Mouse (Mus musculus): ENCODE measurements at regions not wholly inside any gene's neighbourhood (a gene's known extent, or its start where the extent isn't known, plus 50 kb on each side); places are given as distances from the start of the nearest gene placed in this dataset.

GRCm38 (mm10) chr14:36819826-36820225 lies 148.8 kb downstream of the Ccser2 start:
- no peaks in the 10 kb centered on the region for H3K4me1 ChIP-seq

GRCm38 (mm10) chr14:36802418-36802817 lies 166.2 kb downstream of the Ccser2 start:
- no peak overlapping the region for H3K27ac ChIP-seq
- WGBS = 88% methylated on average over 2 of the region's 3 CpGs
- H3K9me3 ChIP-seq = no peaks in the 10 kb centered on the region
- no peaks in the 10 kb centered on the region for H3K36me3 ChIP-seq
- H3K4me3 ChIP-seq = no peak overlapping the region
- DNase-seq (ENCODE audit: low spot score) = no peak
- H3K27me3 ChIP-seq (ENCODE audit: insufficient read depth, poor library complexity, severe bottlenecking) = no peaks in the 10 kb centered on the region
- no peaks in the 10 kb centered on the region for H3K4me1 ChIP-seq

More at GRCm38 (mm10) chr14:36819826-36820225, 148.8 kb downstream of the Ccser2 start:
- Histone ChIP-seq H3K36me3 (no peaks in the 10 kb centered on the region), H3K27me3 (ENCODE audit: insufficient read depth, poor library complexity, severe bottlenecking) (no peaks in the 10 kb centered on the region), H3K27ac (no peak overlapping the region), H3K4me3 (no peak overlapping the region), H3K9me3 (no peaks in the 10 kb centered on the region)
- WGBS = 85% methylated on average over 1 of the region's 1 CpGs
- DNase-seq (ENCODE audit: low spot score) = no peak

DNA sequence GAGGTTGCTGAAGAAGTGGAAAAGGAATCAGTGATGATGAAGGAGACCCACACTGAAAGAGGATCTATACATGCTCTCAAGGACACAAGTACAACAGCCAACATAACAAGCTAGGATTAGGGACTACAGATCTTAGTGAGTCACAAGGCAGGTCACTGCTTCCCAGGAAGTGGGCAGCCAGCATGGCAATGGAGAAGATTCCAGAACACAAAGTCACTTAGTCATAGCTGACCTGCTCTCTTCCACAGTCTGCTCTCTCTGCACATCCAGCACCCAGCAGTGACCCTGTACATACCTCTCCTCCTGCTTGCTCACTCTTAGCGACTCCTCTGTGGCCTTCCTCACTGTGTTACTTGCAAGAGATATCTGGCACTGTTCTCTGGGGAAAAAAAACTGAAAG lies 168.8 kb downstream of the Ccser2 start:
- no peak for DNase-seq (ENCODE audit: low spot score)
- no peak overlapping the region for H3K27ac ChIP-seq
- no peaks in the 10 kb centered on the region for H3K27me3 ChIP-seq (ENCODE audit: insufficient read depth, poor library complexity, severe bottlenecking)
- H3K4me3 ChIP-seq = no peak overlapping the region
- no peaks in the 10 kb centered on the region for H3K9me3 ChIP-seq
- WGBS = 57% methylated on average over 1 of the region's 1 CpGs
- H3K4me1 ChIP-seq = no peaks in the 10 kb centered on the region
- H3K36me3 ChIP-seq = no peaks in the 10 kb centered on the region

DNA sequence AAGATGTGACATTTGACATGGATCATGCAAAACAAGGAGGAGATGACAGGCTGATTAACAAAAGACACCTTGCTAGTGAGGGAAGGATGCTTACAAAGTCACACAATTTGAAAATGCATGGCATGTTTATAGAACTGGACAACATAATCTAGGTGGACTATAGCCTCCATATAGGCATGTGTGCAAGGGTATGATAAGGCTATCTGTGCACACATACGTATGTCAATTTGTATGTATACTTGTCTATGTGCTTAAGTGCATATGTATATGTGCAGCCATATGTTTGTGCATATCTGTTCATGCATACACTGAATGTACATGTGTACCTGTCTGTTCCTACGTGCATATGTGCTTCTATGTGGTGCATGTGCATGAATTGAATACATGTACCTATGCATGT lies 186.7 kb downstream of the Ccser2 start:
- Histone ChIP-seq H3K4me1 (no peaks in the 10 kb centered on the region), H3K4me3 (no peak overlapping the region), H3K9me3 (no peaks in the 10 kb centered on the region), H3K36me3 (no peaks in the 10 kb centered on the region), H3K27me3 (ENCODE audit: insufficient read depth, poor library complexity, severe bottlenecking) (no peaks in the 10 kb centered on the region), H3K27ac (no peak overlapping the region)
- DNase-seq (ENCODE audit: low spot score) = no peak
- 82% methylated on average over 2 of the region's 2 CpGs for WGBS

- H3K9me3 ChIP-seq = no peaks in the 10 kb centered on the region
- H3K4me3 ChIP-seq = no peak overlapping the region
- no peaks in the 10 kb centered on the region for H3K4me1 ChIP-seq
- WGBS = 48% methylated on average over 1 of the region's 1 CpGs
- no peaks in the 10 kb centered on the region for H3K36me3 ChIP-seq
- no peaks in the 10 kb centered on the region for H3K27me3 ChIP-seq (ENCODE audit: insufficient read depth, poor library complexity, severe bottlenecking)
- no peak overlapping the region for H3K27ac ChIP-seq
- no peak for DNase-seq (ENCODE audit: low spot score)
These were observed 189.6 kb downstream of the Ccser2 start for GRCm38 (mm10) chr14:36778956-36779355.

DNA sequence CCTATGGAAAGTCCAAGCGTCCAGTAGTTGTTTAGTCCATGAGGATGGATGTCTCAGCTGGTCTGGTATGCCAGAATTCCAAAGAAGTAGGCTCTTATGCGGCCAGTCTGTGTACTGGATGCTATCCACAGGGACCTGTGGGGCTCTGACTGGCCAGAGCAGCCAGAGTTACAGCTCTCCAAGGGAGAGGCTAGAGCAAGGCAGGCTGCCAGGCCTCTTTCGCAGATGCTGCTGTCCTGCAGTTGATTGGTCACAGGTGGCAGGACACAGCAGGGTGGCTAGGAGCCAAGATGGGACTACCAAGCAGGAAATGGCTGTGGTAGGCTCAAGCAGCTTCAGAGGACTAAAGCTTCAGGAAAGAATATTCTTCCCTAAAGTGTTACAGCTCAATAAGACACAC lies 194.2 kb downstream of the Ccser2 start:
- no peak overlapping the region for H3K27ac ChIP-seq
- no peaks in the 10 kb centered on the region for H3K4me1 ChIP-seq
- no peaks in the 10 kb centered on the region for H3K9me3 ChIP-seq
- no peaks in the 10 kb centered on the region for H3K36me3 ChIP-seq
- 59% methylated on average over 3 of the region's 3 CpGs for WGBS
- H3K4me3 ChIP-seq = no peak overlapping the region
- no peak for DNase-seq (ENCODE audit: low spot score)
- no peaks in the 10 kb centered on the region for H3K27me3 ChIP-seq (ENCODE audit: insufficient read depth, poor library complexity, severe bottlenecking)

GRCm38 (mm10) chr14:36764377-36764776 lies 204.2 kb downstream of the Ccser2 start:
- WGBS = 81% methylated on average over 4 of the region's 4 CpGs
- Histone ChIP-seq H3K27ac (no peak overlapping the region), H3K4me3 (no peak overlapping the region), H3K9me3 (no peaks in the 10 kb centered on the region), H3K36me3 (no peaks in the 10 kb centered on the region), H3K27me3 (ENCODE audit: insufficient read depth, poor library complexity, severe bottlenecking) (no peaks in the 10 kb centered on the region), H3K4me1 (no peaks in the 10 kb centered on the region)
- DNase-seq (ENCODE audit: low spot score) = no peak

GRCm38 (mm10) chr14:36756056-36756455 lies 212.5 kb downstream of the Ccser2 start:
- H3K4me1 ChIP-seq = no peaks in the 10 kb centered on the region
- H3K9me3 ChIP-seq = no peaks in the 10 kb centered on the region
- H3K4me3 ChIP-seq = no peak overlapping the region
- no peaks in the 10 kb centered on the region for H3K36me3 ChIP-seq
- WGBS = 82% methylated on average over 6 of the region's 6 CpGs
- no peaks in the 10 kb centered on the region for H3K27me3 ChIP-seq (ENCODE audit: insufficient read depth, poor library complexity, severe bottlenecking)
- no peak overlapping the region for H3K27ac ChIP-seq
- no peak for DNase-seq (ENCODE audit: low spot score)

DNA sequence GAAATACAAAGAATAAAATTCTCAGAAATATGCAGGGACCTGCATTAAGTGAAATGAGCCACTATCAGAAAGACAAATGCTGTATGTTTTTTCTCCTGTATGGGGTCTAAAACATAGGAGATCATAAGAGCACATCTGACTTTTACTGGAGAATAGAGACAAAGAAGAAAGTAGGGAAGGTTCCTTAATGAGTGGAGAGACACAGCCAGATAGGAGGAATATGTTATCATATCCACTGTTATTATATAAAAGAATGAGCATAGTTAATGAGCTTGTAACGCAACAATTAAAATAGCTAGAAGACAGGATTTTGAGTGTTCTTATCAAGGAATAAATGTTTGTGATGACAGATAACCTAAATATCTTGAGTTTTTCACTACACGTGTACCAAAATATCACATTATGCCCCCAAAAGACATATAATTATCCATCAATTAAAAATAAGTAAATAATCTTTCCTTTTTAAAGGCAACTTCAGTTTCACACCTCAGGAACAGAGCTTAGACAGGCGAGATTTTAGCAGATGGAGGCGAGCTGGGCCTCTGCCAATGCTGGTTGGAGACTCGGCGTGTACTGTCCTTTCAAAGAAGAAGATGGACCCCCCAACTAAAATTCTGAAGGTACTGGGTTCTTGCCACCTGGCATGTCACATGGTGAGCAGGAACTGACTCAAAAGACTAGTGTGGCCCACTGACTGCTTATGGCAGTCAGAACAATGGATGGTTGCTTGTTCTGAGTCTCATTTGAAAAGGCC lies 220.3 kb downstream of the Ccser2 start:
- Histone ChIP-seq H3K36me3 (no peaks in the 10 kb centered on the region), H3K4me1 (no peaks in the 10 kb centered on the region), H3K9me3 (no peaks in the 10 kb centered on the region), H3K27me3 (ENCODE audit: insufficient read depth, poor library complexity, severe bottlenecking) (no peaks in the 10 kb centered on the region), H3K4me3 (no peak overlapping the region), H3K27ac (no peak overlapping the region)
- 80% methylated on average over 6 of the region's 6 CpGs for WGBS
- DNase-seq (ENCODE audit: low spot score) = no peak

- H3K4me1 ChIP-seq = no peaks in the 10 kb centered on the region
- H3K4me3 ChIP-seq = no peak overlapping the region
- no peak overlapping the region for H3K27ac ChIP-seq
- no peaks in the 10 kb centered on the region for H3K9me3 ChIP-seq
- no peak for DNase-seq (ENCODE audit: low spot score)
- no peaks in the 10 kb centered on the region for H3K27me3 ChIP-seq (ENCODE audit: insufficient read depth, poor library complexity, severe bottlenecking)
- H3K36me3 ChIP-seq = no peaks in the 10 kb centered on the region
- WGBS = 64% methylated on average over 8 of the region's 8 CpGs
These were observed 237.5 kb downstream of the Ccser2 start for GRCm38 (mm10) chr14:36731095-36731494.

DNA sequence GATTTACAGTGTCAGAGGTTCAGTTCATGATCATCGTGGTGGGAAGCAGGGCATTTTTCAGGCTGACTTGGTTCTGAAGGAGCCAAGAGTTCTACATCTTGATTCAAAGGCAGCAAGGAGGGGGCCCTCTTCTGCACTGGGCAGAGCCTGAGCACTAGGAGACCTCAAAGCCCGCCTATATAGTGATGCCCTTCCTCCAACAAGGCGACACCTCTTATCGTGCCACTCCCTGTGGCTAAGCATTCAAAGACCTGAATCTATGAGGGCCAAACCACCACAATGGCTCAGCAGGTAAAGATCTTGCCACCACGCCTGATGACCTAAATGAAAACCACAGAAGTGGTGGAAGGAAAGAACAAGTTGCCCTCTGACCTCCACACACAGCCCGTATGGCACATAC lies 242.5 kb downstream of the Ccser2 start:
- no peak overlapping the region for H3K4me3 ChIP-seq
- 76% methylated on average over 6 of the region's 6 CpGs for WGBS
- no peak for DNase-seq (ENCODE audit: low spot score)
- H3K9me3 ChIP-seq = no peaks in the 10 kb centered on the region
- no peaks in the 10 kb centered on the region for H3K27me3 ChIP-seq (ENCODE audit: insufficient read depth, poor library complexity, severe bottlenecking)
- H3K36me3 ChIP-seq = no peaks in the 10 kb centered on the region
- H3K4me1 ChIP-seq = no peaks in the 10 kb centered on the region
- H3K27ac ChIP-seq = no peak overlapping the region

- Histone ChIP-seq H3K36me3 (no peaks in the 10 kb centered on the region), H3K4me3 (no peak overlapping the region), H3K9me3 (no peaks in the 10 kb centered on the region), H3K4me1 (no peaks in the 10 kb centered on the region), H3K27ac (no peak overlapping the region), H3K27me3 (ENCODE audit: insufficient read depth, poor library complexity, severe bottlenecking) (no peaks in the 10 kb centered on the region)
- no peak for DNase-seq (ENCODE audit: low spot score)
- 73% methylated on average over 2 of the region's 2 CpGs for WGBS
These were observed 252.9 kb downstream of the Ccser2 start for GRCm38 (mm10) chr14:36715684-36716083.

DNA sequence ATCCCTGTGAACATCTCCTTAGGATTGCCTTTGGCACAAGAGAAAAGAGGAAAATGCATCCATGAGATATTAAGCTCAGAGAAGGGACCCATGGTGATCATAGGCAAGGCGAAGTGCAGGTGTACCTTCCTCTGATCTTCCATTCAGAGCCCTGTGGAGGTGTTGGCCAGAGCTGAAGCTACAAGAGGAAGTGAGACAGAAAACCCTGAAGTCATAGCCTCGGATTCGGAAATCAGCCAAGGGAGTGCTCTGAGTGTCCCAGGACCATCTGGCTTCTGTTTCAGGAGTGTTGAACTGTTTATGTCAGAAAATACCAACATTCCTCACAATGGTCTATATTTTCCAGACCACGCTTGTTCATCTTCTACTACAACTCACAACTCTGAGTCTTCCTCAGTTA lies 271.6 kb downstream of the Ccser2 start:
- Histone ChIP-seq H3K36me3 (no peaks in the 10 kb centered on the region), H3K4me3 (no peak overlapping the region), H3K27ac (no peak overlapping the region), H3K4me1 (peaks cover 5% of the 10 kb centered on the region; the same call in 1 of the 2 replicates), H3K27me3 (ENCODE audit: insufficient read depth, poor library complexity, severe bottlenecking) (no peaks in the 10 kb centered on the region), H3K9me3 (no peaks in the 10 kb centered on the region)
- DNase-seq (ENCODE audit: low spot score) = no peak
- 84% methylated on average over 4 of the region's 4 CpGs for WGBS

GRCm38 (mm10) chr14:36691958-36692357 lies 276.6 kb downstream of the Ccser2 start:
- peaks cover 5% of the 10 kb centered on the region; the same call in 1 of the 2 replicates for H3K4me1 ChIP-seq
- DNase-seq (ENCODE audit: low spot score) = no peak
- H3K9me3 ChIP-seq = no peaks in the 10 kb centered on the region
- no peak overlapping the region for H3K4me3 ChIP-seq
- H3K27ac ChIP-seq = no peak overlapping the region
- no peaks in the 10 kb centered on the region for H3K27me3 ChIP-seq (ENCODE audit: insufficient read depth, poor library complexity, severe bottlenecking)
- H3K36me3 ChIP-seq = no peaks in the 10 kb centered on the region
